Mouse (Mus musculus) lung, postnatal 0 days (tissue): ENCODE results near the gene Tnfrsf17.
"Not testable (repeated sequence)": the region's sequence is repeated elsewhere in the genome, so short reads cannot be mapped to it uniquely, and the experiment has no call there.

Experiments
- CTCF ChIP-seq: IDR thresholded peaks from 2 replicates; pipeline ENCODE4 v1.5.1; 2016; ENCODE audit warnings: antibody characterized with exemption, mild to moderate bottlenecking
- EP300 ChIP-seq: IDR thresholded peaks from 2 replicates; pipeline ENCODE4 v1.6.1; 2016; ENCODE audit warnings: antibody characterized with exemption, mild to moderate bottlenecking, control low read depth

- TF ChIP-seq CTCF, EP300: not testable (repeated sequence)
Measured at GRCm38 (mm10) chr16:11288873-11289272, 24.7 kb upstream of the Tnfrsf17 start.
